Mouse (Mus musculus): Measurements from ENCODE around the gene Hebp2.

GRCm38 (mm10) chr10:18522556-18522955, 23.3 kb downstream of the Hebp2 start:
- no peak for TF ChIP-seq EP300 (IDR thresholded peaks at IDR 0.05; ENCODE audit: insufficient read depth, low read depth, low read length)
- no peak for TF ChIP-seq CTCF (IDR thresholded peaks at IDR 0.05; ENCODE audit: low read depth, low read length)
- TF ChIP-seq POLR2A (IDR thresholded peaks at IDR 0.05; ENCODE audit: insufficient read depth, low read length), result no peak
